Mouse (Mus musculus): ENCODE results near the gene Abca1.

Gene Abca1

GRCm38 (mm10) chr4:53009871-53010270 is 149.8 kb downstream of the Abca1 start:
- DNase-seq (ENCODE audit: low read depth, low spot score): no peak

GRCm38 (mm10) chr4:53009183-53009582 is 150.5 kb downstream of the Abca1 start:
- DNase-seq (ENCODE audit: low read depth, low spot score): no peak

- DNase-seq (ENCODE audit: low read depth, low spot score): no peak
These were observed 159.5 kb downstream of the Abca1 start for GRCm38 (mm10) chr4:53000154-53000553.

GRCm38 (mm10) chr4:52999449-52999848 is 160.2 kb downstream of the Abca1 start:
- no peak for DNase-seq (ENCODE audit: low read depth, low spot score)

- no peak for DNase-seq (ENCODE audit: low read depth, low spot score)
These were observed 170.4 kb downstream of the Abca1 start, which contains the start of gene Nipsnap3a for GRCm38 (mm10) chr4:52989248-52989647. Nipsnap3a (plus strand) TSS chr4:52989272.

GRCm38 (mm10) chr4:52986266-52986665 is 173.4 kb downstream of the Abca1 start:
- DNase-seq (ENCODE audit: low read depth, low spot score): no peak

GRCm38 (mm10) chr4:52985216-52985615 is 174.5 kb downstream of the Abca1 start:
- DNase-seq (ENCODE audit: low read depth, low spot score): peak; percentile 11
